Mouse (Mus musculus): ENCODE measurements around the gene Meis2. TPM values are rescaled to one million over a fixed set of nuclear protein-coding genes. Genes with fewer than 3 reads are reported as not detected.

Gene Meis2
- polyA plus RNA-seq, 1 experiment from 2014 or later = 53.0 TPM

DNA sequence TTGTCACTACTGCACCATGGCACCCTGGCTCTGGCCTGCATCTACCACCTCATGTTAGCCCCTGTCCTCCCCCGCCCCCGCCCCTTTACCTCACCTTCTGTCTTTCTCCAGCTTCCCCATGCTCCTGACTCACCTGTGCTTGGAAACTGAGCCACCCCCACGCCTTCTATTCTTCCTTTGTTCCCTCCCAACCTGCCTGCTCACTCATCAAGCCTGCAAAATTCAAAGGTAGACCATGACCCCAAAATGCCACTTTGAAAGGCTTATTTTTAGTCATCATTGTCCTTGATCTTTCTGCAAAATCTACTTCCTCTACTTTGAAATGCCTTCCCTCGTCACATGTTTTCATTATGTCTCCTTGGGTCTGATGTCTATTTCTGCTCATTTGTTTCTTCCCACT lies 77.2 kb downstream of the Meis2 start:
- Histone ChIP-seq H3K9ac (no peak overlapping the region), H3K9me3 (no peaks in the 10 kb centered on the region), H3K27ac (no peak overlapping the region), H3K27me3 (replicated peaks) (no peaks in the 10 kb centered on the region), H3K4me1 (peaks cover 4% of the 10 kb centered on the region; the same call in 1 of the 2 replicates), H3K4me3 (replicated peaks) (no peak overlapping the region), H3K4me2 (no peak overlapping the region), H3K36me3 (no peaks in the 10 kb centered on the region)
- 83% methylated on average over 4 of the region's 4 CpGs for WGBS
- no peak for ATAC-seq (ENCODE audit: insufficient read depth, low FRiP score, low read depth)

DNA sequence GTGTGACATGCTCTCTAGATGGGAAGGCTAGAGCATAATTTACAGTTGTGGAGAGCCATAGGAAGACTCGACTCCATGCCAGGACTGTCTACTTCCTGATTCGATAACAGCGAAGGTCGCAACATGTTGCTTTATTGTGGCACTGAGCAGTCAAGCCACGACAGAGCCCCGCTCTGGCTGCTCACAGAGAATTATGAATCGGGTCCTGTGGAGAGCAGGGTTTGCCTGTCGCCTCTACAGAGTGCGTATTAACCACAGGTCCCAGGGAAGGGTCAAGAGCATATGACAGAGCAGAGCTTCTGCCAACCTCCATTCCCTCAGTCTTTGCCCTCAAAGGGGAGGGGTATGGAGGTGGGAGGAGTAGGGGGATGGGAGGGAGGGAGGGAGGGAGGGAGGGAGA lies 80.7 kb downstream of the Meis2 start:
- Histone ChIP-seq H3K36me3 (0 out of 2 replicates have a peak, but pooled peaks cover 1% of the 10 kb centered on the region), H3K9ac (no peak overlapping the region), H3K9me3 (no peaks in the 10 kb centered on the region), H3K4me3 (replicated peaks) (no peak overlapping the region), H3K27ac (no peak overlapping the region), H3K4me2 (no peak overlapping the region), H3K4me1 (peaks cover 8% of the 10 kb centered on the region; the same call in 1 of the 2 replicates), H3K27me3 (replicated peaks) (no peaks in the 10 kb centered on the region)
- peak; percentile 75 for ATAC-seq (ENCODE audit: insufficient read depth, low FRiP score, low read depth)
- 58% methylated on average over 9 of the region's 9 CpGs for WGBS

DNA sequence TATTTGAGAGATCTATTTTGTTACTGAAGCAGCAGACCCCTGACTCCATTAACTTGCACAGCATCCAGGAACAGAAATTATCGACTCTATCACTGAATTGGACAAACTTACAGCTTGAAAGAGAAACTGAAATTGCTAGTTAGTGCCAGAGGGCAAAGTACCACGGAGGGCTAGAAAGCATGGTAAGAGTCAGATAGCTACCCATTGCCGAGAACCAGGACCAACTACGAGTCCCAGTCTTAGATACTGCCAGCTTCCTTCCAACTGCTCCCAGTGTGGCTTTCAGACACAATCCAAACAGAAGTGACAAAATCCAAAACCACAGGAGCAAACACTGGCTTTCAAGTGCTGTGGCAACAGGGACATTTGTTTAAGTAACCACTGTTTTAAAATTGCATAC lies 81.2 kb downstream of the Meis2 start:
- Histone ChIP-seq H3K36me3 (0 out of 2 replicates have a peak, but pooled peaks cover 2% of the 10 kb centered on the region), H3K4me2 (no peak overlapping the region), H3K9me3 (no peaks in the 10 kb centered on the region), H3K27me3 (replicated peaks) (no peaks in the 10 kb centered on the region), H3K9ac (no peak overlapping the region), H3K27ac (no peak overlapping the region), H3K4me3 (replicated peaks) (no peak overlapping the region), H3K4me1 (peaks cover 8% of the 10 kb centered on the region; the same call in 1 of the 2 replicates)
- 74% methylated on average over 4 of the region's 4 CpGs for WGBS
- no peak for ATAC-seq (ENCODE audit: insufficient read depth, low FRiP score, low read depth)

DNA sequence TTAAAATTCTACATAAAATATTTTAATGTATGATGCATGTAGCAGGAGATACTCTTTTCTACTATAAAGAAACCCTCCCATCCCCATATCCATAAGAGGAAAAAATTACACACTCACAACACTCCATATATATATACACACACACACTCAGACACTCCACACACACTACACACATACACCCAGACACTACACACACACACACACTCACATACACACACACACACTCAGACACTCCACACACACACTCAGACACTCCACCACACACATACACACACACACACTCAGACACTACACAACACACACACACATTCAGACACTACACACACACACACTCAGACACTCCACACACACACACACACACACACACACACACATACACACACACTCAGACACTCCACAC lies 85.1 kb downstream of the Meis2 start:
- Histone ChIP-seq H3K27ac (no peak overlapping the region), H3K4me3 (replicated peaks) (no peak overlapping the region), H3K9me3 (no peaks in the 10 kb centered on the region), H3K9ac (no peak overlapping the region), H3K27me3 (replicated peaks) (no peaks in the 10 kb centered on the region), H3K36me3 (0 out of 2 replicates have a peak, but pooled peaks cover 2% of the 10 kb centered on the region), H3K4me1 (peaks cover 8% of the 10 kb centered on the region; the same call in 1 of the 2 replicates), H3K4me2 (no peak overlapping the region)
- ATAC-seq (ENCODE audit: insufficient read depth, low FRiP score, low read depth) = no peak

DNA sequence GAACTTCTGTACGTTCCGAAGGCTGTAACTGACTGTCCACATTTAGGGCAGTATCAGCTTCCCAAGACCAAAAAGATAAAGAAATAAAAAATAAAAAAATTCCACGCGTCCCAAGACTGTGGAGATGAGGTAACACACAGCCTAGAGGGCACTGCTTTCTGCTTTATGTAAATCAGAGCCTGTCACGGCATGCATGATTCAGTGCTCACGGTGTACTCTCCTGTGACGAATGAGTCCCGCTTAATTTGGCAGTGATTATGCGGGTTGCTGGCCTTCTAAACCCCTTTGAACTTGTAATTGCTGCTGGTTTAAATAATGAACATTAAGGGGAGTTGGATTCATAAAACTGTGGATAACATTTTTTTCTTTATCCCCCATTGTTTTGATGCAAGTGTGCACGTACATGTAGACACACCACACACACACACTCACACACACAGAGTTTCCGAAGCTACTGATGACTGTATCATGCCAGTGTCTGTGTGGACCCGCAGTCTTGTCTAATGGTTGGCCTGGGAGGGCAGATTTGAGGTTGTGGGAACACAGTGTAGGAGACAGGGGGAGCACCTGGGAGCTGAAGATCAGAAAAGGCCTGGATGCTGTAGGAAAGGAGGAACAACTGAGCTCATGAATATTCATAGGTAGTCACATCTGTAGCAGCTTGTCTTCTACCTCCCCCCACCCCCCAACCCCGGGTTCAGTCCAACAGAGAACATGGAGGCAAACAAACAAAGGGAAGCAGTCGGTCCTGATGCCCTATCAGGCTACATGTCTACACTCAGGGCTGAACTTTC lies 85.8 kb downstream of the Meis2 start:
- 64% methylated on average over 14 of the region's 14 CpGs for WGBS
- H3K4me2 ChIP-seq = no peak overlapping the region
- H3K9me3 ChIP-seq = no peaks in the 10 kb centered on the region
- no peak overlapping the region for H3K9ac ChIP-seq
- no peak for ATAC-seq (ENCODE audit: insufficient read depth, low FRiP score, low read depth)
- no peak overlapping the region for H3K27ac ChIP-seq
- no peak overlapping the region for H3K4me3 ChIP-seq (replicated peaks)
- 0 out of 2 replicates have a peak, but pooled peaks cover 2% of the 10 kb centered on the region for H3K36me3 ChIP-seq
- H3K4me1 ChIP-seq = peaks cover 8% of the 10 kb centered on the region; the same call in 1 of the 2 replicates
- no peaks in the 10 kb centered on the region for H3K27me3 ChIP-seq (replicated peaks)

DNA sequence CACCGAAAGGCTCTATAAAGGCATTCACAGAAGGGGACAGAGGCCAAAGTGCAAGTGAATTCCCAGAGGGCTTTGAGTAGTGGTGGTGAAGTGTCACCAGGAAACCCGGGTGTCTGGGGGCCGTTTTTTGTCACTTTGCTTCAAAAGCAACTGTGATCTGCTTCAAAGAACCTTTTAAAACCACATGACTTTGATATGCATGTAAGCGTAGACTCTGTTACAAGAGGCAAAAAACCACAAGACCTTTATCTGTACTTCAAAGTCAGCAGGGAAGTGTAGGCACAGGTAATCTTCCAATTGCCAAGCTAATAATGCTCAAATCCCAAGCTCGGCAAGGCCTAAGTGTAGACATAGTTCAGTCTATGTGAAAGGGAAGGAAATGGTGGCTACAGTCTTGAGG lies 87.0 kb downstream of the Meis2 start:
- Histone ChIP-seq H3K4me3 (replicated peaks) (no peak overlapping the region), H3K4me1 (0 out of 2 replicates have a peak, but pooled peaks cover 4% of the 10 kb centered on the region), H3K9me3 (no peaks in the 10 kb centered on the region), H3K27ac (no peak overlapping the region), H3K4me2 (no peak overlapping the region), H3K9ac (no peak overlapping the region), H3K27me3 (replicated peaks) (no peaks in the 10 kb centered on the region), H3K36me3 (0 out of 2 replicates have a peak, but pooled peaks cover 2% of the 10 kb centered on the region)
- no peak for ATAC-seq (ENCODE audit: insufficient read depth, low FRiP score, low read depth)
- 56% methylated on average over 5 of the region's 5 CpGs for WGBS

DNA sequence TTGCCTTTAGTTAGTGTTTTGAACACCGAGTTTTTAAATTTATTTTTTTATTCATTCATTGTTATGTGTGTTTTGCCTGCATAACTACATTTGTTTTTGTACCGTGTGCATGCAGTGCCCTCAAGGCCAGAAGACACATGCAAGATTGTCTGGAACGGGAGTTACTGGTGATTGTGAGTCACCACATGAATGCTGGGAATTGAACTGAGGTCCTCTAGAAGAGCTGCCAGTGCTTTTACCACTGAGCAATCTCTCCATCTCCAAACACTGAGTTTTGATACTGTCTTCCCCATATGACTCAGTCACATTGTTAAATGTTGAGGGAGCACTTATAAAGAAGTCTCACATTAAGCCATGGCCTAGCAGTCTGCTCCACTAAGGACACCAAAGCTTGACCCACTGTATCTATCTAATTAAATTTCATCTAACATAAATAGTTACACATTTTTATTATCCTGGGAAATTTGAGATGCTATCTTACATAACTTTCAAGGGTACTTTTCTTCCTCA lies 94.3 kb downstream of the Meis2 start:
- H3K4me2 ChIP-seq = no peak overlapping the region
- no peaks in the 10 kb centered on the region for H3K36me3 ChIP-seq
- WGBS = 87% methylated on average over 3 of the region's 3 CpGs
- H3K9ac ChIP-seq = no peak overlapping the region
- no peak for ATAC-seq (ENCODE audit: insufficient read depth, low FRiP score, low read depth)
- H3K4me3 ChIP-seq (replicated peaks) = no peak overlapping the region
- no peaks in the 10 kb centered on the region for H3K9me3 ChIP-seq
- H3K27ac ChIP-seq = no peak overlapping the region
- H3K27me3 ChIP-seq (replicated peaks) = no peaks in the 10 kb centered on the region
- no peaks in the 10 kb centered on the region for H3K4me1 ChIP-seq

DNA sequence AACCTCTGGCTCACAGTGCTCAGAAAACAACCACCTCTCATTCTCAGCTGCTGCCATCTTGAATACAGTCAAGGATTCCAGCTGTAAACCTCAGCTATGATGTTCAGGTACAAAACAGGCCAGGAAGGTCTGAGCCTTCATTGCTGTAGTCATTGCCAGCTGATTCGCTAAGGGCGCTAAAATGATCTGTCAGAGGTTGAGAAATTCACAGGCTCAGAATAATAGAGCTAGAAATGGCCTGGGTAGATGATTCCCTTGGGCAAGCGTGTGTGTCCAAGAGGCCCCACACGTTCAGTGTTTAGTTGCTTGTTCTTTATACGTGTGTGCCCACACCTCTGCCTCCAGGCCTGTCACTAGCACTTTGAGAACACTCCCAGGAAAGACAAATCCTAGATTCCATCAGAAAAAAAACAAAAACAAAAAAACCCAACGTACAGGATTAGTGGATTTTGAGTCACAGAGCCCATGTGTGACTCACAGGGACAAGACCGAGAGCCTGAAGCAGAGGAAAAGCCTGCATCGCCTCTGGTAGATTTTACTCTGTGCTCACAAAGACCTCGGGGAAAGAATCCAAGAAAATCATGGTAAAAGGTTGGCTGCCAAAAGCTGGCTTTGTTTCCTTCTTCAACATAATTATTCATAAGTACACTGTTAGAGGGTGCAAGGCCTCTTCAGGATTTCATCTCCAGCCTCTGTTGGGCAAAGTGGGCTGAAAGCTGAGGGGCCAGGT lies 95.4 kb downstream of the Meis2 start:
- Histone ChIP-seq H3K4me3 (replicated peaks) (no peak overlapping the region), H3K4me2 (no peak overlapping the region), H3K9me3 (no peaks in the 10 kb centered on the region), H3K27me3 (replicated peaks) (no peaks in the 10 kb centered on the region), H3K4me1 (no peaks in the 10 kb centered on the region), H3K9ac (no peak overlapping the region), H3K27ac (peak overlapping the region; percentile 31; the same call in 1 of the 2 replicates), H3K36me3 (no peaks in the 10 kb centered on the region)
- WGBS = 74% methylated on average over 9 of the region's 9 CpGs
- ATAC-seq (ENCODE audit: insufficient read depth, low FRiP score, low read depth) = no peak

DNA sequence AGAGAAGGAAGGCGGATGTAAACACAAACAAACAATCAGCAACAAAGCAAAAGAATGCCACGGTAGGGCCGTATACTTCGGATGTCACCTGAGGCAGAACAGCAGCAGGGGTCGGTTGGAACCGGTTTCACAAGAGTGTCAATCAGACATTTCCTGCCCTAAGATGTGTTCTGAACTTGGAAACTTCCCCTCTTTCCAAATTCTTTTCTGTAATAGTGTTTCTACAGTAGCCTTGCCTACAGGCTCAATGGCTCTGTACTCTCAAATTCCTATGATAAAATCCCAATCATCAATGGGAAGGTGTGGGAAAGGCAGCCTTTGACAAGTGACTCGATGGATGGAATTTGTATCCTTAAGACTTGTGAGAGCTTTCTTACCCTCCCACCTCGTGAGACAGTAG lies 96.4 kb downstream of the Meis2 start:
- H3K4me2 ChIP-seq = no peak overlapping the region
- H3K4me3 ChIP-seq (replicated peaks) = no peak overlapping the region
- H3K27ac ChIP-seq = no peak overlapping the region
- 54% methylated on average over 8 of the region's 8 CpGs for WGBS
- H3K4me1 ChIP-seq = no peaks in the 10 kb centered on the region
- H3K36me3 ChIP-seq = no peaks in the 10 kb centered on the region
- no peaks in the 10 kb centered on the region for H3K9me3 ChIP-seq
- H3K9ac ChIP-seq = no peak overlapping the region
- no peak for ATAC-seq (ENCODE audit: insufficient read depth, low FRiP score, low read depth)
- no peaks in the 10 kb centered on the region for H3K27me3 ChIP-seq (replicated peaks)

DNA sequence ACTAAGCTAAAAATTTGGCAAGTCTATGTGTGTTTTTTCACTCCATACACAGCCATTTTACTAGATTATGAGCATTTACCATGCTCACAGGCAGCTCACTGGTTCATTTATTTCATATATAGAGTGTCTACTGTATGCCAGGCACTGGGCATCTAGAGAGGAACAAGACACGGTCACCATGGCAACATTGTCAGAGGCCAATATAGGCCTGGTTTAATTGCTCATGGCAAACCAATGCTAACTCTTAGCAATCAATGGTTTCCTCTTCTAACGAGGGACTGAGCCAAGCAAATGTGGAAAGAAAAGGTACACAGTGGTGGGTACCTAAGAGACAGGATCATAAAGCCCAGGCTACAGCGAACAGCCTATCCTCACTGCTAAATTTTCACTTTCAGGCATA lies 100.7 kb downstream of the Meis2 start:
- WGBS = 78% methylated on average over 3 of the region's 3 CpGs

DNA sequence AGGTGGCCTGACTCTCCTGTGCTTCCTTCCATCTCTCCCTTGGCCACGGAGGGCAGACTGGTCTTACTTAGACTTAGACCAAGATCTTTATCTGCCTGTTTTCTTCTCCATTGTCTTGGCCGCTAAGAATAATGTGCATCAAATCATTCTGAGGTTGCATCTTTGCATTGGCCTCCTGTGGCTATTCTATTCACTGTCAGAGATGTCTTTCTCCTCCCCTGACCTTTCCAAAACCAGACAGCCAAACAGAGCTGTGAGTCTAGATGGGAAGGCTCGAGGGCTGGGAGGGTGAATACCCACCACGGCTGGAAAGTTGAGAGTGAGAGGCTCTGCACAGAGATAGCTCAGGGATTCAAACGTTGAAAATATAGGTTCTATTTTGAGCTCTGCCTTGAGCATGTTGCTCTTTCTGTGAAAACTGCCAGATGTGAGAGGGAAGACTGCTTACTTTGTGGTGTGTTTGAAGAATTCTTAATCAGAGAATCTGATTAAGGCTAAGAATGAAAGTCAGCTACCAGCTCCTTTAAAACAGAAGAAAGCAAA lies 102.3 kb downstream of the Meis2 start:
- Histone ChIP-seq H3K4me2 (no peak overlapping the region), H3K9me3 (no peaks in the 10 kb centered on the region), H3K36me3 (no peaks in the 10 kb centered on the region), H3K4me1 (no peaks in the 10 kb centered on the region; the same call in 1 of the 2 replicates), H3K9ac (no peak overlapping the region), H3K27me3 (replicated peaks) (no peaks in the 10 kb centered on the region), H3K27ac (no peak overlapping the region), H3K4me3 (replicated peaks) (no peak overlapping the region)
- WGBS = 48% methylated on average over 5 of the region's 5 CpGs
- no peak for ATAC-seq (ENCODE audit: insufficient read depth, low FRiP score, low read depth)

More for the DNA sequence above, 100.7 kb downstream of the Meis2 start:
- no peak for ATAC-seq (ENCODE audit: insufficient read depth, low FRiP score, low read depth)
- Histone ChIP-seq H3K9ac (no peak overlapping the region), H3K9me3 (no peaks in the 10 kb centered on the region), H3K4me1 (no peaks in the 10 kb centered on the region; the same call in 1 of the 2 replicates), H3K27ac (no peak overlapping the region), H3K36me3 (no peaks in the 10 kb centered on the region), H3K27me3 (replicated peaks) (no peaks in the 10 kb centered on the region), H3K4me2 (no peak overlapping the region), H3K4me3 (replicated peaks) (no peak overlapping the region)

DNA sequence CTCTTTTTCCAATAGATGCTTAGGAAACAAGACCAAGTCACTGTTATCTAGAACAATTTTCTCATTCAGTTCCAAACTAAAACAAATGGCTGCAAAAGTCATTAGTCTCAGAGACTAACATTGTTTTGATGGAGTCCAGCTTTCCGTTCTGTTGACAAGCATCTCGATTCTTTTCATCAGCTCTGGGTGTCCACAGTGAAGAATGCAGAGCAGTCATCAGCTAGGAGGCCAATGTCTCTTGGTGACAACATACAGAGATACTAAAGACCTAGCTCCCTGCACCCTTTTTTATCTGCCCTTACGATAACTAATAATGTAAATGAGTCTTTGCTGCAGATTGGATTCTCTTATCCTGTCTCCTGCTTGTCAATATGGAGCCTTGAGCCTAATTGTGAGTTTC lies 102.9 kb downstream of the Meis2 start:
- ATAC-seq (ENCODE audit: insufficient read depth, low FRiP score, low read depth) = no peak
- H3K36me3 ChIP-seq = no peaks in the 10 kb centered on the region
- WGBS = 50% methylated on average over 3 of the region's 3 CpGs
- H3K27me3 ChIP-seq (replicated peaks) = no peaks in the 10 kb centered on the region
- no peaks in the 10 kb centered on the region for H3K9me3 ChIP-seq
- no peak overlapping the region for H3K4me3 ChIP-seq (replicated peaks)
- no peak overlapping the region for H3K9ac ChIP-seq
- no peak overlapping the region for H3K4me2 ChIP-seq
- H3K27ac ChIP-seq = no peak overlapping the region
- peaks cover under 1% of the 10 kb centered on the region; the same call in 1 of the 2 replicates for H3K4me1 ChIP-seq

Measured in stomach, embryonic 15.5 days (tissue).